Mouse (Mus musculus): ENCODE results near the gene Tnip2.

The Tnip2 gene

DNA sequence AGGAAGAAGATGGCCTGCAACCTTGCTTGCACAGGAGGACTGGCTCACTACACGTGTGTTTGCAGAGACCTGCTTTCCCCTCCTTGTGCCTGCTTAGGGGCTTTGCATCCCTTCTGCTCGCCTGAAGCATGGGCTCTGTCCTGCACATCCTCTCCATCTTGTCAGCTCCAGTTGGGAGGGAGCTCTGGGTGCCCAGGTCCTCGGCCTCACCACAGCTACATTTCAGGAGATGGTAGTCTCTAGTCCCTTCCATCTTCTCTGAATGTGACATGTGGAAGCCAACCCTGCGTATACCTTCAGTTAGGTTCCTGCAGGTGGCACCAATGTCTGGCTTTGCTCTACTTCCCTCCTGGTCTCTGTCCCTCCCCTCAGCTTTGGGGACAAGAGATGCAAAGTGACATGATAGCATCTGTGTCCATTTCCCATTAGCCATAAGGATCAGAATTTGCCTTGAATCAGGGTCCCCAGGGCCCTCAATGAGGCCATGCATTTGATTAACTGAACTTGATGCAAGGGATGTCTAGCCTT is 10.2 kb upstream of the Tnip2 start:
- DNase-seq = no peak

DNA sequence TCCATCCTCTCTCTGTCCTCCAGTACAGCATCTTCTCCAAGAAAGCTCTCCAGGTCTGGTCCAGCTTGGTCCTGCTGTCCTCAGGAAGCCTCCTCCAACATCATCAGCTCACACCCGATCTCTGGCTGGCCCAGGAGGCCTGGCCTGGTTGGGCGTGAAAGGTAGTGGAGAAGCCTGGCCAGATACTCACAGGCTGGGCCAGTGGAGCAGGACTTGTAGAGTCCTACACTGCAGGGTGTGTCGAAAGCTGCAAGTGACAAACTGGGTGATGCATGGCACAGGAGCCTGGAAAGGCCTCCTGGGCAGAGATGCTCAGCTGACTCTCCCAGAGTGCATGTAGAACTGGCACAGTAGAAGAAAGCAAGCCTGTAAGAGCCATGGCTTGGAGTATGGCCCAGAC is 7.5 kb upstream of the Tnip2 start:
- no peak for DNase-seq

GRCm38 (mm10) chr5:34520458-34521209 is 6.8 kb upstream of the Tnip2 start:
- DNase-seq = no peak

- DNase-seq = no peak
Measured at GRCm38 (mm10) chr5:34519389-34519910, 5.7 kb upstream of the Tnip2 start.

GRCm38 (mm10) chr5:34517913-34518312 is 4.1 kb upstream of the Tnip2 start:
- DNase-seq = peak; percentile 86

DNA sequence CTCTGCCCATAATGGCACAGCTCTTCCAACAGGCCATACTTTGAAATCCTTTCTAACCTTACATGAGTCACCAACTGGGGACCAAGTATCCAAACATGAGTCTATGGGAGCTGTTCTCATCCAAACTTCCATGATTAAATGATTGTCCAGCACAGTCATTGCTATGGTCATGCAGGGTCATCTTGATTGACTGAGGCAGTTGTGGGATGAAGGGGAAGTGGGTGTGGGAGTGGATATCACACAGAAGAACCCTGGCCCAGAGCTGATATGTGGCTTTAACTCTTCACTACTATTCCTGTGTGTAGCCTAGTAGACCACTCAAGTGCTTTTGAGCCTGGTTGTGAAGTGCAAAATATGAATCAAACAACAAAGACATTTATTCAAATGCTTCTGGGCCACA is 1.3 kb upstream of the Tnip2 start:
- DNase-seq = no peak

GRCm38 (mm10) chr5:34514218-34514566 is 401 bp upstream of the Tnip2 start:
- no peak for DNase-seq

DNA sequence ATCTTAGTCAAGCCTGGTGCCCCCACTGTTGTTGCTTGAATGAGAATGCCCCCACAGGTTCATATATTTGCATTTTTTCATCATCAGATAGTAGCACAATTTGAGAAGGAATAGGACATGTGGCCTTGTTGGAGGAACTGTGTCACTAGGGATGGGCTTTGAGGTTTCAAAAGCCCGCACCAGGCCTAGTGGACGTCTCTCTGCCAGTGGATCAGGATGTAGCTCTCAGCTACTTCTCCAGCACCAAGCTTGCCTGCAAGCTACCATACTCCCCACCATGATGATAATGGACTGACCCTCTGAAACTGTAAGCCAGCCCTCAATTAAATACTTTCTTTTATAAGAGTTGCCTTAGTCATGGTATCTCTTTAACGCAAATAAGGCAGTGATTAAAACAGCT is 1.3 kb downstream of the Tnip2 start:
- no peak for DNase-seq

GRCm38 (mm10) chr5:34502821-34503220 is 11.0 kb downstream of the Tnip2 start:
- DNase-seq = no peak

DNA sequence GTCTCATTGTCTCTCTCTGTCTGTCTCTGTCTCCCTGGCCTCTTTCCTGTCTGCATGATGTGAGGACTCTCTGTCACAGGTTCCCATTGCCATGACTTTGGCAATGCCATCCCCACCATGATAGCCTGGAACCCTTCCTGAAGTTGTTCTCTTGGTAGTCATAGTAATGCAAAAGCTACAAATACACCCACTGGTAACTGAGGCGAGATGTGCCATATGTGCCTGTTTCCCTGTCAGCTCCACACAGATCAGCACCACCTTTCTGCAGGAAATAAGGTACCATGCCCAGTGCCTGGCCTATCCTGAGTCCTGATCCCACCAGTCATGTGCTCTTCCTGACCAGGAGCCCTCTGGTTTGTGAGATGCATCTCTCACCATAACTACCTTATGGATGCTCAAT is 11.4 kb downstream of the Tnip2 start:
- no peak for DNase-seq

- no peak for DNase-seq
Measured at GRCm38 (mm10) chr5:34501588-34501987, 12.2 kb downstream of the Tnip2 start.

- DNase-seq = no peak
Measured at GRCm38 (mm10) chr5:34500886-34501285, 12.9 kb downstream of the Tnip2 start.

DNA sequence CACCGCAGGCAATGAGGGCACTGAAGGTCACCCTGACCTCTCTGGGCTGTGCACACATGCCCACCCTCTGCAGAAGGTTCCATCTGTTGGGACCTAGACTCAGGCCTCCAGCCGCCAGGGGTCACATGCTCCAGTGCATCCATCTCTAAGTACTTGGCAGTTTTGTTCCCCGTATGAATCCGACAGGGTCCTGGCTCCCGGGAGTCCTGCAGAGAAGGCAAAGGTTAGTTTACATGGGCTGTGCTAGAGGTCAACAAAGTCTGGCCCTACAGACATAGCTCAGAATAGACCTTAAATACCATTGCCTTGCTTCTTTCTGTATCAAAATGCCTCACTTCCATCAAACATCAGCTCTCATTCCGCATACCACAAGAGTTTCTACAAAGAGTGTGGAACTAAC is 17.0 kb downstream of the Tnip2 start:
- no peak for DNase-seq

- DNase-seq = no peak
Measured at GRCm38 (mm10) chr5:34489418-34489787, 24.4 kb downstream of the Tnip2 start.

- DNase-seq = no peak
Measured at GRCm38 (mm10) chr5:34488741-34489417, 24.9 kb downstream of the Tnip2 start.

GRCm38 (mm10) chr5:34487320-34488090 is 26.3 kb downstream of the Tnip2 start:
- no peak for DNase-seq

DNA sequence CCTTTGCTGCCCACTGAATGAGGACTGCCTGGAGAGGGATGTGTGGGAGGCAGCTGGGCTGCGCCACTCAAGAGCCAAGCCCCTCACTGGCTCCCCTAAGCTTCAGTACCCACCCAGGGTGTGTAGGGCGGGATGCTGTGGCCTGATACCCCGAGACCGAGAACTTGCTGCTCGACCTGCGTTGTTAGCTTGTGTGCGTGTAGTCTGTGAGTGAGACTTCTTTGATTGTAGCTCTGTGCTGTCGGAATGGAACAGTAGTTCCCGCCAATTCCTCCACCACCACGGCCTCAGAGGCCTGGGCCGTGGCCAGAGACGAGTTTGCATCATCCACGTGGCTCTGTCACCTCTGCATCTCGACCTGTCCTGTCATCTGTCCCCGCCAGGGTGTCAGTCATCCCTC is 28.1 kb downstream of the Tnip2 start:
- DNase-seq = no peak

DNA sequence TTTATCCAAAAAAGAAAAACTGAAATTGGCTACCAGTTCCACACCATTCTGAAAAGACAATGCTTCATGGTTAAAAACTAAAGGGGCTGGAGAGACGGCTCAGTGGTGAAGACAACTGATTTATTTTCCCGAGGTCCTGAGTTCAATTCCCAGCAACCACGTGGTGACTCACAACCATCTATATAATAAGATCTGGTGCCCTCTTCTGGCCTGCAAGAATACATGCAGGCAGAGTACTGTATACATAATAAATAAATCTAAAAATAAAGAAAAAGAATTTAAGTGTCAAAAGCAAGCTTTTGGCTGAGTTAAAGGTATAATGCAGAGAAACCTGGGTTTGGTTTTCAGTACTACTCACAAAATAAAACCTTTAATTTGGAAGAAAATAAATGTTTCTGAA is 32.9 kb downstream of the Tnip2 start:
- DNase-seq = no peak

GRCm38 (mm10) chr5:34468039-34468775 is 45.6 kb downstream of the Tnip2 start:
- no peak for DNase-seq

GRCm38 (mm10) chr5:34466648-34467047 is 47.1 kb downstream of the Tnip2 start:
- no peak for DNase-seq

- no peak for DNase-seq
Measured at GRCm38 (mm10) chr5:34466079-34466478, 47.7 kb downstream of the Tnip2 start.

DNA sequence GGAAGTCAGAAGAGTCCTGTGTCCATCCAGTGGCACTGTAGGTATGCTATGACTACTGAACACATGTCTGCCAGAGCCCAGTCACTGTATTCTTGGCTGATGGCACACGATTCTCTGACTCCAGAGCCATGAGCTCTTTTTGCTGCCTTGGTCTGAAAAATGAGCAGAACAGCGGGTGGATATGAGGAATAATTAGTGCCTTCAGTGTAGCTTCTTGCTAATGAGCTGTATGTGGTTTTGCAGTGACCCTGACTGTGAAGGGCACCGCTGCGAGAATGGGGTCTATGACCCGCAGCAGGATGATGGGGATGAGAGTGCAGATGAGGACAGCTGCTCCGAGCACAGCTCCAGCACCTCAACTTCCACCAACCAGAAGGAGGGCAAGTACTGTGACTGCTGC is 52.0 kb downstream of the Tnip2 start:
- no peak for DNase-seq

DNA sequence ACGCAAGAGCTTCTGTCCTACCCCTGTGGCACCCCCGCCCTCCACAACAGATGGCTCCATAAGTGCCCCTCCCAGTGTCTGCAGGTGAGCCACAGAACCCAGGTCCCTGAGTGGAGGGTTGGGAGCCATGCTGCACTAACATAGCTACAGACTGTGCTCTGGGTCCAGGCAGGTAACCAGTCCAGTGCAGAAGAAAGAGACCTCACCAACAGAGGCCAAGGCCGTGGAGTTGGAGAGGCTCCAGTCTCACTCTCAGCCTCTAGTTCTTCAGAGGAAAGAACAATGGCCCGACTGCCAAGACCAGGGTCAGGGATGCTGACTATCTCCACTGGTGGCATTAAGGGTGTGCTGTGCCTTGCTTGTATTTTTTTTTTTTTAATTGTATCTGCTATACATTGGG is 52.5 kb downstream of the Tnip2 start:
- no peak for DNase-seq
